Mouse (Mus musculus): ENCODE data around the gene Zfp980.
"Not testable (repeated sequence)": the region's sequence is repeated elsewhere in the genome, so short reads cannot be mapped to it uniquely, and the experiment has no call there.

Gene Zfp980

GRCm38 (mm10) chr4:145670385-145670784 is at the start of gene Zfp980:
TSS of gene Zfp980 (plus strand) at chr4:145670685.
- DNase-seq (ENCODE audit: low spot score in 2 of 2), result not testable (repeated sequence)

DNA sequence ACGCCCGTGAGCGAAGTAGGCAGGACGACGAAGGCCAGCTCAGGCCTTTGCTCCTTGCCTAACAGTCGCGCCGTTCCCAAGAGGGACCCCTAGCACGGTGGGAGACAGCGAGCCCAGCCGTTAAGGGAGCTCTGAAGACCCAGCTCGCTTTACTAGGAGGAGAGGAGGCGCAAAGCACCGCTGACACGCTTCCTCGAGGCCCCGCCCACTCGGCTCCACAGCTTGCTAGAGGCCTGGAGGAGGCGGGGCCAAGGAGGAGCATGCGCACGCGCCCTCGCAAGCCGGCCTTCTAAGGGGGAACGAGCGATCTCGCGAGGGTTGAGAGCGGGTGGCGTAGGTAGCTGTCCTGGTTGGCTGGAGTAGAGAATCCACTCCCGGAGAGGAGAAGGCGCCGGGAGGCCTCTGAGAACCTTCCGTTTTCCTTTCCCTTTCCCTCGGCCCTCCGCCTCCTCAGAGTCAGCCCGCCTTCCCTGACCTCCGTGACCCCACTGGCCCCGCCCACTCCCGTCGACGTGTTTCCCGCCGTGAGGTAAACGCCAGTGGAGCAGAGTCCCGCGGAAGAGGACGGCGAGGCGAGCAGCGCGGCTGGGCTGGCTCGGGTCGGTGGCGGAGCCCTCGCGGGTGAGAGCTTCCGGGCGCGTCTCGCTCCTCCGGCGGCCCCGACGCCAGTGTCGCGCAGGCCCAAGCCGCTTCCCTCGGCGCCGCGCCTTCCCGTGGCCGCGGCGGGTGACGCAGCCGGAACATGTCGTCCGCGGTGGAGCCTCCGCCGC is 29.9 kb upstream of the Zfp980 start:
- not testable (repeated sequence) for DNase-seq (ENCODE audit: low spot score in 2 of 2)

DNA sequence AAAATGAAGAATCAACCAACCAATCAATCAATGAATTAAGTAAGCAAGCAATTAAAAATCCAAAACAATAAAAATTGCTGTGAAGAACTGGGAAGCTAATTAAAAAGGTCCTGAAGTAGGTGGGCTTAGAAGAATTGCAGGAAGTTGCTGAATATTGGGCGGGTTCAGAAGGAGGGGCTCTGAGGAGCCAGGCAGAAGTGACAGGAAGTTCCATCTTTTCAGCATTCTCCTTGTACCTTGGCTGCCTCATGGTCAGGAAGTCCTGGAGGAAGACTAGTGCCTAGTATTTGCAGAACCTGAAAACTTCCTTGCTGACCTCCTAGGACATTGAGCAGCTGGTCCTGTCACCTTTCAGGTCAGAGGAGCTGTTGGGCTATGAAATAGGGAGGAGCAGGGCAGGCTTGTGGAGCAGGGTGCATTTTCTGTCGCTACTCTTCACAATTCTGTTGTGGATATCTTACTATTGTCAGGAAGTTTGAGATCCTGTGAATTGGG is 3.8 kb downstream of the Zfp980 start:
- DNase-seq (ENCODE audit: low spot score in 2 of 2), result not testable (repeated sequence)

- DNase-seq (ENCODE audit: low spot score in 2 of 2), result not testable (repeated sequence)
Measured at GRCm38 (mm10) chr4:145680217-145680616, 9.7 kb downstream of the Zfp980 start.

GRCm38 (mm10) chr4:145680672-145681387 is 10.3 kb downstream of the Zfp980 start:
- DNase-seq (ENCODE audit: low spot score in 2 of 2), result not testable (repeated sequence)

GRCm38 (mm10) chr4:145682021-145682420 is 11.5 kb downstream of the Zfp980 start:
- not testable (repeated sequence) for DNase-seq (ENCODE audit: low spot score in 2 of 2)

DNA sequence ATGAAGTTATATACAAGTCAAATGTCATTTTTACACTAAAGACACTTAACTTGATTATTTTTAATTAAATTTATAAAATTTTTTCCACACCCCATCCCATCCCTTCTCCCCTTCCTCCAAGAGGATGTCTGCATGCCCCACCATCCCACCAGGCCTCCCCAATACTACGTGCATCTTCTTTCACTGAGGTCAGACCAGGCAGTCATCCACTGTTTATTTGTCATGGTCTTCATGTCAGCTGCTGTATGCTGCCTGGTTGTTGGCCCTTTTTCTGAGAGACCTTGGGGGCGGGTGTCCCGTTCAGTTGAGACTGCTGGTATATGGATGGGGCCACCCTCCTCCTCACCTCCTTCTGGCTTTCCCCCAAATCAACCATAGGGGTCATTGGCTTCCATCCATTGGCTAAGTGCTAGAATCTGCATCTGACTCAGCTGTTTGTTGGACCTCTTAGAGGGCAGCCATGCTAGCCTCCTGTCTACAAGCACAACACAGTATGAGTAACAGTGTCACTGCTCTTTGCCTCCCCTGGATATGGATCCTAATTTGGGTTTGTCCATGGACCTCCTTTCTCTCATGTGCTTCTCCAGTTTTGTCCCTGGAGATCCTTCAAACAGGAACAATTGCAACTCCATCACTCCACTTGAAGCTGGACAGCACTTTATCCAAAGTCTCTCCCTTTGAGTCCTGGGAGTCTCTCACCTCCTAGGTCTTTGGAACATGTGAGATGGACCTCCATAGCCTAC is 12.7 kb downstream of the Zfp980 start:
- not testable (repeated sequence) for DNase-seq (ENCODE audit: low spot score in 2 of 2)

GRCm38 (mm10) chr4:145686061-145686460 is 15.6 kb downstream of the Zfp980 start:
- DNase-seq (ENCODE audit: low spot score in 2 of 2), result not testable (repeated sequence)

DNA sequence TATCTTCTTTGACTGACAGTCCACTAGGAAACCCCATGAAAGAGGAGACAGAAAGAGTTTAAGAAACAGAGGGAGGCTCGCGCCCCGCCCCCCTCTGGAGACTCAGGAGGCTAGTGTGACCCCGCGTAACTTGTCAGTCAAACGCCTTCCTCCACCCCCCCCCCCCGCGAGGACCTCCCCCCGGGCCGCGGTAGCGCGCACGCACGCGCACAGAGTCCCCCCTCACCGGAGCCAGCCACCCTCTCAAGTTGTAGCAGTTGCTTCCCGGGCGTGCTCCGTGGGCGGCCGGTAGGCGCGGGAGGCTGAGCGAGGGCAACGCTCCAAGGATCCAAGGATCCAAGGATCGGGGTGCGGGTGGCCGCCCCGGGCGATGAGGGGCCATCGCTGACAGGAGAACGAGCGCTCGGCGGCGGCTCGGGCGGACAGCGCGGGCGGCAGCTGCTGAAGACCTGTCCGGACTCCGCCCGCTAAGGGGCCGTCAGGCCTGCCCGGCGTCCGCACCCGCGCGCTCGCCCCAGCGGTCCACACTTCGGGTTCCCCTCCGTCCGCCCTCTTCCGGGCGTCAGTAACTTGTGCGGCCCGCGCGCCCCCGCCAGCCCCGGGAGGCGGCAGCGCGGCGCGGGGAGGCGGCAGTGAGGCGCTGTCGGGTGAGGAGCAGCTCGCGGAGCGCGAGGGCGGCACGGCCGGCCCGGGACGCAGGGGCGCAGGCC is 74.6 kb downstream of the Zfp980 start:
- not testable (repeated sequence) for DNase-seq (ENCODE audit: low spot score in 2 of 2)

DNA sequence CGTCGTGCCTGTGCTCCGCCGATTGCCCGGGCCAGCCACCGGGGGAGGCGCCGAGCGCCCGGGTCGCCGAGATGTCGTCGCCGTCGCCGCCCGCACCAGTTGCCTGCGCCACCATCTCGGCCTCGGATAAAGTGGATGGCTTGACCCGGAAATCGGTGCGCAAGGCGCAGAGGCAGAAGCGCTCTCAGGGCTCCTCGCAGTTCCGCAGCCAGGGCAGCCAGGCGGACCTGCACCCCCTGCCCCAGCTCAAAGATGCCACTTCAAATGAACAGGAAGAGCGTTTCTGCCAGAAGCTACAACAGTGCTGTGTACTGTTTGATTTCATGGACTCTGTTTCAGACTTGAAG is 75.1 kb downstream of the Zfp980 start:
- not testable (repeated sequence) for DNase-seq (ENCODE audit: low spot score in 2 of 2)

All from natural killer cell, adult 2 months (primary cell).